Mouse (Mus musculus) forebrain, embryonic 13.5 days (tissue): ENCODE measurements at regions not wholly inside any gene's neighbourhood (a gene's known extent, or its start where the extent isn't known, plus 50 kb on each side); places are given as distances from the start of the nearest gene placed in this dataset.

Experiments
- ATAC-seq: fragments of 200-750 bp; cut with Nextera tagmentation; 2 replicates; pipeline ENCODE4 v1.8.0; 2017
- H3K27ac ChIP-seq: fragments of 300-500 bp; sonication (generic); 2 replicates; pipeline ENCODE4 v1.5.1; 2015; ENCODE audit warnings: inconsistent platforms, mild to moderate bottlenecking, moderate library complexity
- H3K27me3 ChIP-seq: fragments of 300-500 bp; sonication (generic); 2 replicates; pipeline ENCODE4 v1.6.1; 2015; ENCODE audit warnings: mild to moderate bottlenecking, inconsistent platforms
- H3K36me3 ChIP-seq: fragments of 300-500 bp; sonication (generic); 2 replicates; pipeline ENCODE4 v1.6.1; 2015; ENCODE audit warnings: mild to moderate bottlenecking, inconsistent platforms; ENCODE audit not compliant: poor library complexity, severe bottlenecking
- H3K4me1 ChIP-seq: fragments of 300-500 bp; sonication (generic); 2 replicates; pipeline ENCODE4 v1.6.1; 2015; ENCODE audit warnings: inconsistent platforms
- H3K4me2 ChIP-seq: fragments of 300-500 bp; sonication (generic); 2 replicates; pipeline ENCODE4 v1.6.1; 2015; ENCODE audit warnings: inconsistent platforms, mild to moderate bottlenecking, moderate library complexity
- H3K4me3 ChIP-seq: fragments of 300-500 bp; sonication (generic); 2 replicates; pipeline ENCODE4 v1.5.1; 2015; ENCODE audit warnings: mild to moderate bottlenecking, inconsistent platforms
- H3K9ac ChIP-seq: fragments of 300-500 bp; sonication (generic); 2 replicates; pipeline ENCODE4 v1.6.1; 2015; ENCODE audit warnings: mild to moderate bottlenecking, inconsistent platforms
- H3K9me3 ChIP-seq: fragments of 300-500 bp; sonication (generic); replicated peaks from 2 replicates; pipeline ENCODE4 v1.6.1; 2016; ENCODE audit warnings: inconsistent platforms
- WGBS: fragments of 180-500 bp; shearing (Covaris S2); methylation state at CpG from one replicate; pipeline ENCODE4 v1.1.7; 2015; 5-methylcytosine and 5-hydroxymethylcytosine counted together

- Histone ChIP-seq H3K9me3 (no peaks in the 10 kb centered on the region), H3K27me3 (no peaks in the 10 kb centered on the region), H3K4me2 (no peak overlapping the region), H3K4me3 (no peak overlapping the region), H3K36me3 (no peaks in the 10 kb centered on the region), H3K4me1 (no peaks in the 10 kb centered on the region), H3K9ac (no peak overlapping the region), H3K27ac (no peak overlapping the region)
- ATAC-seq = 0 out of 2 replicates have a peak, but pooled peaks have one; percentile 41
- 43% methylated on average over 4 of the region's 4 CpGs for WGBS
Observed at GRCm38 (mm10) chr5:58822704-58823103, 1104.9 kb downstream of the Pcdh7 start.

- Histone ChIP-seq H3K4me1 (no peaks in the 10 kb centered on the region), H3K36me3 (no peaks in the 10 kb centered on the region), H3K4me3 (no peak overlapping the region), H3K9me3 (no peaks in the 10 kb centered on the region), H3K4me2 (no peak overlapping the region), H3K27ac (no peak overlapping the region), H3K9ac (no peak overlapping the region), H3K27me3 (no peaks in the 10 kb centered on the region)
- 48% methylated on average over 3 of the region's 3 CpGs for WGBS
- no peak for ATAC-seq
Observed at GRCm38 (mm10) chr5:58825970-58826369, 1108.2 kb downstream of the Pcdh7 start.

- Histone ChIP-seq H3K9ac (no peak overlapping the region), H3K36me3 (no peaks in the 10 kb centered on the region), H3K27ac (no peak overlapping the region), H3K4me1 (no peaks in the 10 kb centered on the region), H3K27me3 (no peaks in the 10 kb centered on the region), H3K9me3 (no peaks in the 10 kb centered on the region), H3K4me2 (no peak overlapping the region), H3K4me3 (no peak overlapping the region)
- ATAC-seq = peak; percentile 50; the same call in 1 of the 2 replicates
Observed at GRCm38 (mm10) chr5:58847001-58847400, 1129.2 kb downstream of the Pcdh7 start.

GRCm38 (mm10) chr5:58858016-58858415 is 1140.2 kb downstream of the Pcdh7 start:
- Histone ChIP-seq H3K9ac (no peak overlapping the region), H3K4me2 (no peak overlapping the region), H3K27ac (no peak overlapping the region), H3K4me1 (no peaks in the 10 kb centered on the region), H3K9me3 (no peaks in the 10 kb centered on the region), H3K36me3 (no peaks in the 10 kb centered on the region), H3K4me3 (no peak overlapping the region), H3K27me3 (no peaks in the 10 kb centered on the region)
- WGBS = 80% methylated on average over 2 of the region's 2 CpGs
- ATAC-seq = no peak

- H3K4me1 ChIP-seq = no peaks in the 10 kb centered on the region
- H3K9ac ChIP-seq = no peak overlapping the region
- no peak overlapping the region for H3K27ac ChIP-seq
- ATAC-seq = no peak
- H3K36me3 ChIP-seq = no peaks in the 10 kb centered on the region
- H3K4me3 ChIP-seq = no peak overlapping the region
- WGBS = 78% methylated on average over 3 of the region's 3 CpGs
- H3K4me2 ChIP-seq = no peak overlapping the region
- no peaks in the 10 kb centered on the region for H3K9me3 ChIP-seq
- no peaks in the 10 kb centered on the region for H3K27me3 ChIP-seq
Observed at GRCm38 (mm10) chr5:58893493-58893892, 1175.7 kb downstream of the Pcdh7 start.

GRCm38 (mm10) chr5:58941436-58941835 is 1223.7 kb downstream of the Pcdh7 start:
- Histone ChIP-seq H3K27ac (no peak overlapping the region), H3K9me3 (no peaks in the 10 kb centered on the region), H3K4me1 (no peaks in the 10 kb centered on the region), H3K27me3 (no peaks in the 10 kb centered on the region), H3K4me3 (no peak overlapping the region), H3K4me2 (no peak overlapping the region), H3K9ac (no peak overlapping the region), H3K36me3 (no peaks in the 10 kb centered on the region)
- ATAC-seq = no peak
- 64% methylated on average over 1 of the region's 1 CpGs for WGBS

GRCm38 (mm10) chr5:58975268-58975667 is 1257.5 kb downstream of the Pcdh7 start:
- H3K4me2 ChIP-seq = no peak overlapping the region
- no peaks in the 10 kb centered on the region for H3K36me3 ChIP-seq
- no peak overlapping the region for H3K27ac ChIP-seq
- no peak overlapping the region for H3K4me3 ChIP-seq
- H3K9ac ChIP-seq = no peak overlapping the region
- 82% methylated on average over 2 of the region's 2 CpGs for WGBS
- no peaks in the 10 kb centered on the region for H3K9me3 ChIP-seq
- H3K27me3 ChIP-seq = no peaks in the 10 kb centered on the region
- no peak for ATAC-seq
- H3K4me1 ChIP-seq = no peaks in the 10 kb centered on the region

- no peak for ATAC-seq
- Histone ChIP-seq H3K4me2 (no peak overlapping the region), H3K9me3 (no peaks in the 10 kb centered on the region), H3K36me3 (no peaks in the 10 kb centered on the region), H3K4me1 (no peaks in the 10 kb centered on the region), H3K4me3 (no peak overlapping the region), H3K27me3 (no peaks in the 10 kb centered on the region), H3K27ac (no peak overlapping the region), H3K9ac (no peak overlapping the region)
- WGBS = 93% methylated on average over 1 of the region's 1 CpGs
Observed at GRCm38 (mm10) chr5:58987754-58988153, 1270.0 kb downstream of the Pcdh7 start.
